In genomic region chr4:154961226-154961738, GRCm38 (mm10) we compare ENCODE assay signal across 7 mouse cellular contexts. TPM values are rescaled to one million over a fixed set of nuclear protein-coding genes. Genes with fewer than 3 reads are reported as not detected.
DNase-seq lines count a peak whose midpoint lies in the region; ATAC-seq lines count a peak whose summit lies in the region.

No protein-coding gene starts in this region.

- H3K27me3 ChIP-seq in heart, embryonic 16.5 days (ENCODE audit: control insufficient read depth, insufficient read depth, low read length) = peaks cover 63% of the 10 kb centered on the region
- peaks cover 69% of the 10 kb centered on the region for H3K27me3 ChIP-seq in limb, embryonic 13.5 days

- peak overlapping the region; percentile 83 for H3K4me2 ChIP-seq in heart, embryonic 16.5 days (ENCODE audit: low read depth, low read length)
- peak overlapping the region; percentile 82 for H3K4me2 ChIP-seq in limb, embryonic 13.5 days (replicated peaks)

- H3K4me3 ChIP-seq in heart, embryonic 16.5 days (ENCODE audit: low read length) = peak overlapping the region; percentile 58
- H3K4me3 ChIP-seq in limb, embryonic 13.5 days = peak overlapping the region; percentile 47

- H3K9me3 ChIP-seq in heart, embryonic 16.5 days (replicated peaks; ENCODE audit: control insufficient read depth, low read length) = no peaks in the 10 kb centered on the region
- H3K9me3 ChIP-seq in limb, embryonic 13.5 days = no peaks in the 10 kb centered on the region

- H3K27ac ChIP-seq in heart, embryonic 16.5 days (ENCODE audit: low read length) = no peak overlapping the region
- H3K27ac ChIP-seq in limb, embryonic 13.5 days = no peak overlapping the region

- peak overlapping the region; percentile 60 for H3K9ac ChIP-seq in heart, embryonic 16.5 days (ENCODE audit: low read length)
- peak overlapping the region; percentile 62 for H3K9ac ChIP-seq in limb, embryonic 13.5 days

- WGBS in heart, embryonic 16.5 days = under 1% methylated on average over 47 of the region's 47 CpGs
- under 1% methylated on average over 47 of the region's 47 CpGs for WGBS in limb, embryonic 13.5 days

- ATAC-seq in heart, embryonic 16.5 days (replicated peaks; ENCODE audit: extremely low read depth, insufficient read depth, low FRiP score) = no peak
- ATAC-seq in limb, embryonic 13.5 days (ENCODE audit: low FRiP score, low read depth) = no peak

- DNase-seq in A20 (ENCODE audit: low read depth, low spot score) = peak; percentile 84
- peak; percentile 67 to 71 for DNase-seq in B cell, adult 2 months
- peak; percentile 47 to 49 for DNase-seq in cerebellum, postnatal 36 days
- peak; percentile 22 to 49 for DNase-seq in natural killer cell, adult 2 months (ENCODE audit: low spot score in 2 of 2)
- no peak for DNase-seq in layer of hippocampus, postnatal 36 days

- no peaks in the 10 kb centered on the region for H3K36me3 ChIP-seq in heart, embryonic 16.5 days (ENCODE audit: control insufficient read depth, insufficient read depth)
- H3K36me3 ChIP-seq in limb, embryonic 13.5 days = peaks cover 3% of the 10 kb centered on the region

- peaks cover 43% of the 10 kb centered on the region for H3K4me1 ChIP-seq in heart, embryonic 16.5 days (ENCODE audit: control insufficient read depth, insufficient read depth, low read length)
- H3K4me1 ChIP-seq in limb, embryonic 13.5 days = peaks cover 73% of the 10 kb centered on the region

RNA-seq across cellular contexts. Expression of gene Hes5, which starts 0.6 kb away (rescaled TPM):
- 0.29 and 0.34 TPM in 2 replicates for polyA plus RNA-seq in heart, embryonic 16.5 days (2015; fragmentation: Nextera tagmentation; extraction: Ambion mirVana)
- polyA plus RNA-seq in limb, embryonic 13.5 days (2015; fragmentation: Nextera tagmentation; extraction: Ambion mirVana) = 0.94 and 2.3 TPM in 2 replicates
- 10 to 100 TPM; 17.6 to 28.1 TPM for total RNA-seq in layer of hippocampus, postnatal 36 days (2021)

RNA-seq across cellular contexts. Expression of gene Pank4, which starts 2.6 kb away (rescaled TPM):
- 44.2 and 47.2 TPM in 2 replicates for polyA plus RNA-seq in heart, embryonic 16.5 days (2015; fragmentation: Nextera tagmentation; extraction: Ambion mirVana)
- polyA plus RNA-seq in limb, embryonic 13.5 days (2015; fragmentation: Nextera tagmentation; extraction: Ambion mirVana) = 46.0 and 48.2 TPM in 2 replicates
- 10 to 100 TPM; 40.6 to 40.8 TPM for total RNA-seq in layer of hippocampus, postnatal 36 days (2021)

RNA-seq across cellular contexts. Expression of gene Tnfrsf14, which starts 32.9 kb away (rescaled TPM):
- 1.3 and 1.8 TPM in 2 replicates for polyA plus RNA-seq in heart, embryonic 16.5 days (2015; fragmentation: Nextera tagmentation; extraction: Ambion mirVana)
- polyA plus RNA-seq in limb, embryonic 13.5 days (2015; fragmentation: Nextera tagmentation; extraction: Ambion mirVana) = 1.2 and 1.8 TPM in 2 replicates
- 1 to 10 TPM in 1 of 2 experiments, under 1 TPM in 1; 0.60 to 1.1 TPM for total RNA-seq in layer of hippocampus, postnatal 36 days (2021)

Comparison
In these comparisons a context has a peak if more than half of its experiments do, and no peak if none do; other contexts are left out.
1. DNase-seq: peak in A20 (single experiment), B cell, adult 2 months (2 of 2), cerebellum, postnatal 36 days (2 of 2) and natural killer cell, adult 2 months (2 of 2); none in layer of hippocampus, postnatal 36 days (0 of 2).